Mouse (Mus musculus): ENCODE data around the gene Ccdc175.

DNA sequence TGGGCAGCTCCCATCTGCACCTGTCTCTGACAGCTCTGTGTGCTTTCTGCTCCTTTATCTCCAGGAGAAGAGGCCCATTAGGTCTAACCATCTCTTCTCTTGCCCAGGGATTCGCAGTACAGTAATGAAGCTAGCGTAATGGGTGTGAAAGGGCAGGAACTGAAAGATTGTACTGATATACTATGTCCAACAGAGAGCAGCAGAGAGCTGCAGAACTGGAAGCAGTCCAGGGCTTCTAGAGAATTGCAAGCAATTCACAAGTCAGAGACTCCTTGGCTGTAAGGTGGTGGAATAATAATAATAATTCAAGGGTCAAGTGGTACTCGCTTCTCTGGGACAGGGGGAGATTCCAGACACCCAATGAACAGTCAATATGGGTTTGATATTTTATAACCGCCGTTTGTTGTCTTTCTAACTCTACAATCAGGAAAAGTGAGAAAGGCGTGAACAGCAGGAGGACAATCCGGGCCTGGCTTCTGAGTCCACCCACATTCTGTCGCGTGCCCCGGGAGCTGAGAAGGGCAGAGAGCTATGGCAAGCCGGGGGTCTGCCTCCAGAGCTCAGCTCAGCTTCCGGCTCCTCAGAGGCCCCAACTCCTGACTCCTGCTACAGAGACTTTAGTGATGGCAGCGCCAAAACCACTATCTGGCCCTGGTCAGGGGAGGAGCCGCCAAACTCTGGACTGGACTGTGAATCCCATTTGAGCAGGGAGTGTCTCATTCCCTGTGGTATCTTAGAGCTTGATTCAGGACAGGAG is 80.1 kb downstream of the Ccdc175 start:
- TF ChIP-seq CTCF (IDR thresholded peaks at IDR 0.05; ENCODE audit: insufficient read depth, low read depth, low read length) = no peak
- TF ChIP-seq POLR2A (IDR thresholded peaks at IDR 0.05; ENCODE audit: insufficient read depth, low read depth, low read length) = no peak

Data from olfactory bulb, adult 2 months (tissue).